Mouse (Mus musculus) small intestine, adult 2 months (tissue): ENCODE measurements around the gene Usp21. TPM values are rescaled to one million over a fixed set of nuclear protein-coding genes. Genes with fewer than 3 reads are reported as not detected.
"Not testable (repeated sequence)": the region's sequence is repeated elsewhere in the genome, so short reads cannot be mapped to it uniquely, and the experiment has no call there.

Source experiments
- H3K27ac ChIP-seq: fragments of 200-500 bp; 2 replicates; pipeline ENCODE4 v1.5.1; 2012; ENCODE audit warnings: low read depth, low read length, control low read depth, inconsistent platforms; ENCODE audit not compliant: insufficient read depth
- H3K27me3 ChIP-seq: fragments of 200-500 bp; 2 replicates; pipeline ENCODE4 v1.6.1; 2012; ENCODE audit warnings: mild to moderate bottlenecking, moderate library complexity, low read length, inconsistent platforms; ENCODE audit not compliant: control insufficient read depth, insufficient read depth
- H3K36me3 ChIP-seq: fragments of 200-500 bp; 2 replicates; pipeline ENCODE4 v1.6.1; 2012; ENCODE audit warnings: mild to moderate bottlenecking, low read length, control low read depth, inconsistent platforms; ENCODE audit not compliant: control insufficient read depth, insufficient read depth
- H3K4me1 ChIP-seq: fragments of 200-500 bp; 2 replicates; pipeline ENCODE4 v1.6.1; 2012; ENCODE audit warnings: low read length, inconsistent platforms, mixed read lengths; ENCODE audit not compliant: control insufficient read depth, insufficient read depth, insufficient read length
- H3K4me3 ChIP-seq: fragments of 200-500 bp; 2 replicates; pipeline ENCODE4 v1.5.1; 2012; ENCODE audit warnings: low read depth, mild to moderate bottlenecking, control low read depth, inconsistent platforms, low read length, moderate library complexity
- CTCF ChIP-seq: fragments of 200-500 bp; IDR thresholded peaks from 2 replicates; pipeline ENCODE4 v1.5.1; 2012; ENCODE audit warnings: low read depth, mild to moderate bottlenecking, control low read depth, inconsistent platforms, low read length, moderate library complexity, mixed read lengths; ENCODE audit not compliant: insufficient replicate concordance, insufficient read length; ENCODE audit errors: extremely low read depth
- POLR2A ChIP-seq: fragments of 200-500 bp; IDR thresholded peaks from 2 replicates; pipeline ENCODE4 v1.6.1; 2012; ENCODE audit warnings: low read depth, mild to moderate bottlenecking, control low read depth, inconsistent platforms, low read length, moderate library complexity
- WGBS: fragments of 180-500 bp; shearing (Covaris S2); methylation state at CpG from one replicate; pipeline ENCODE4 v1.1.7; 2018; 5-methylcytosine and 5-hydroxymethylcytosine counted together
- polyA plus RNA-seq: library from polyadenylated mRNA; depleted of rRNA; stranded (reverse); fragments of >200 nt; gene quantifications from 2 replicates; pipeline ENCODE4 v1.2.3, GENCODE M21; 2012

Gene Usp21
- polyA plus RNA-seq, 1 experiment, result 30.2 TPM

- TF ChIP-seq CTCF (no peak), POLR2A (no peak)
- WGBS, result 67% methylated on average over 1 of the region's 1 CpGs
- Histone ChIP-seq H3K27ac (no peak overlapping the region), H3K36me3 (no peaks in the 10 kb centered on the region), H3K27me3 (no peaks in the 10 kb centered on the region), H3K4me1 (peaks cover 7% of the 10 kb centered on the region; the same call in 1 of the 2 replicates), H3K4me3 (no peak overlapping the region)
Observed at GRCm38 (mm10) chr1:171322012-171322411, 34.2 kb upstream of the Usp21 start.

GRCm38 (mm10) chr1:171321415-171321814, 33.6 kb upstream of the Usp21 start:
- TF ChIP-seq CTCF (no peak), POLR2A (no peak)
- Histone ChIP-seq H3K4me1 (peaks cover 7% of the 10 kb centered on the region; the same call in 1 of the 2 replicates), H3K27me3 (no peaks in the 10 kb centered on the region), H3K27ac (no peak overlapping the region), H3K36me3 (no peaks in the 10 kb centered on the region), H3K4me3 (no peak overlapping the region)

DNA sequence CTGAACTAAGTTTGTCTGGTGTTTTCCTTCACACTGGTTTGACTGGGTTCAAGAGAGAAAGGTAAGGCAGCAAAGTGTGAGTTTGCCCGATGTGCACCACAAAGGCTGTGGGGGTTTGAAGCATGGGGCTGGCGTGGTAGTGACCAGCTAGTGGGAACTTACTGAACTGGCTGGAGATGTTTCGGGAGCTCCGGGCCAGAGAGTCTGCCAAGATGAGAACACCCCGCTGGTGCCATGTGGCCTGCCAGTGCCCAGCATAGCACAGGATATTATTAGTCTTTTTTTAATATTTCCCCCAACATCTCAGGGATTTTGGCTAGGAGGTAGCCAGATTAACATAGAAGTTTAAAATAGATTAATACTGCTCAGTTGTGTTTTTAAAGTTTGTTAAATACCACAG, 32.4 kb upstream of the Usp21 start:
- Histone ChIP-seq H3K4me1 (peaks cover 5% of the 10 kb centered on the region; the same call in 1 of the 2 replicates), H3K27ac (no peak overlapping the region), H3K4me3 (0 out of 2 replicates have a peak overlapping the region, but pooled peaks have one; percentile 24), H3K27me3 (no peaks in the 10 kb centered on the region), H3K36me3 (no peaks in the 10 kb centered on the region)
- TF ChIP-seq CTCF, result no peak
- TF ChIP-seq POLR2A, result no peak
- 42% methylated on average over 5 of the region's 5 CpGs for WGBS

- WGBS, result 30% methylated on average over 7 of the region's 7 CpGs
- Histone ChIP-seq H3K27me3 (no peaks in the 10 kb centered on the region), H3K4me3 (no peak overlapping the region), H3K27ac (no peak overlapping the region), H3K4me1 (peaks cover 5% of the 10 kb centered on the region; the same call in 1 of the 2 replicates), H3K36me3 (no peaks in the 10 kb centered on the region)
- TF ChIP-seq CTCF (no peak), POLR2A (no peak)
Observed at GRCm38 (mm10) chr1:171319748-171320147, 32.0 kb upstream of the Usp21 start.

- H3K36me3 ChIP-seq, result no peaks in the 10 kb centered on the region
- H3K4me3 ChIP-seq, result no peak overlapping the region
- 72% methylated on average over 2 of the region's 2 CpGs for whole genome bisulfite sequencing
- H3K4me1 ChIP-seq, result no peaks in the 10 kb centered on the region
- no peak for TF ChIP-seq CTCF
- TF ChIP-seq POLR2A, result no peak
- no peak overlapping the region for H3K27ac ChIP-seq
- H3K27me3 ChIP-seq, result 0 out of 2 replicates have a peak, but pooled peaks cover 2% of the 10 kb centered on the region
Observed at GRCm38 (mm10) chr1:171309321-171309720, 21.5 kb upstream of the Usp21 start.

GRCm38 (mm10) chr1:171306157-171306556, 18.4 kb upstream of the Usp21 start:
- H3K27ac ChIP-seq, H3K4me3 ChIP-seq, H3K4me1 ChIP-seq, H3K27me3 ChIP-seq, H3K36me3 ChIP-seq: not testable (repeated sequence)
- WGBS, result 63% methylated on average over 5 of the region's 5 CpGs

- Histone ChIP-seq H3K27ac (no peak overlapping the region), H3K27me3 (no peaks in the 10 kb centered on the region), H3K4me3 (no peak overlapping the region), H3K36me3 (no peaks in the 10 kb centered on the region), H3K4me1 (peaks cover 4% of the 10 kb centered on the region; the same call in 1 of the 2 replicates)
- WGBS, result 67% methylated on average over 3 of the region's 3 CpGs
- TF ChIP-seq POLR2A, result no peak
- TF ChIP-seq CTCF, result no peak
Observed at GRCm38 (mm10) chr1:171298226-171298625, 10.4 kb upstream of the Usp21 start.

DNA sequence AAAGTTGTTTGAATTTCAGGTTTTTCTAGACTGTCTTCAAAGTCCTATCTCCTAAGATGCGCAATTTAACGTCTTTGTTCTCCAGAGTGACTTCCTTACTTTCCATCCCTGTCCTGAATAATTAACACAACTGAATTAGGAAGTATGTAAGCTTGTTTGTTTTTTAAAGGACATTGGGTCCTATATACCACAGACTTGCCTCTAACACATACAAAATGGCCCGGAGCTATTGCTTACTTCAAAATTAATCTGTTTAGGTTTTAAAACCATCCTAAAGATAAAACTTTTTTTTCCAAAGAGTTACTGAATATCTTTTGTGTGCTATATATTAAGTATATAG, 7.2 kb upstream of the Usp21 start:
- H3K27me3 ChIP-seq, result no peaks in the 10 kb centered on the region
- peak overlapping the region; percentile 76; the same call in 1 of the 2 replicates for H3K4me3 ChIP-seq
- H3K27ac ChIP-seq, result peak overlapping the region; percentile 94
- peaks cover 8% of the 10 kb centered on the region; the same call in 1 of the 2 replicates for H3K4me1 ChIP-seq
- 11% methylated on average over 3 of the region's 3 CpGs for WGBS
- H3K36me3 ChIP-seq, result no peaks in the 10 kb centered on the region
- TF ChIP-seq CTCF (no peak), POLR2A (no peak)
